Mouse (Mus musculus) gastrocnemius, adult 2 months (tissue): ENCODE results near the gene Gas2l1. TPM values are rescaled to one million over a fixed set of nuclear protein-coding genes. Genes with fewer than 3 reads are reported as not detected.

ENCODE experiments used
- DNase-seq: peaks from one replicate; pipeline ENCODE4 v3.0.0; 2022
- H3K27ac ChIP-seq: fragments of 200-600 bp; 2 replicates; pipeline ENCODE4 v1.8.1; 2022; ENCODE audit warnings: mild to moderate bottlenecking
- H3K4me3 ChIP-seq: fragments of 200-600 bp; 2 replicates; pipeline ENCODE4 v1.8.1; 2022; ENCODE audit warnings: mild to moderate bottlenecking, moderate library complexity
- CTCF ChIP-seq: fragments of 200-600 bp; IDR thresholded peaks from 2 replicates; pipeline ENCODE4 v1.8.1; 2022; ENCODE audit warnings: antibody characterized with exemption, mild to moderate bottlenecking, moderate library complexity
- intact Hi-C: fragments of 180-260 bp; cut with DNase I; formaldehyde crosslinking; loops from one replicate; pipeline ENCODE4 v1.15.1; 2025
- total RNA-seq, 2 experiments: library from RNA; stranded (reverse); gene quantifications; 2 replicates each; pipeline ENCODE4 v1.2.3; 2021

Gene Gas2l1
- total RNA-seq, 2 experiments from 2014 or later = 3.6 to 5.0 TPM

DNA sequence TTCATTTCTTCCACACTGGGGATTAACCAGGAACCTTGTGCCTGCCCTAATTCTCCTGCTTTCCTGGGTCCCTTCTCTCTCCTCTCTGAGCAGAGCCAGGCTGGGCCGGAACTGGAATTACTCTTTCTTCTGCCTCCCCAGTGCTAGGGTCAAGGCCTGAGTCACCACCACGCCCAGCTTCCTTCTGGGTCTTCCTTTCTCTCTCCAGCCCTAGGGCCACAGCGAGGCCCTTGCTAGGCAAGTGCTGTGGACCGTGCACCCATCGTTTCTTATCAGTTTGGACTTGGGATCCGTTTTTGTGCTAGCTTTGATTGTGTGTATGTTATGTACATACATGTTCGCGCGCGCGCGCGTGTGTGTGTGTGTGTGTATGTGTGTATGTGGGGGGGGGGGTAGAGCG lies 11.0 kb downstream of the Gas2l1 start:
- TF ChIP-seq CTCF = no peak
- DNase-seq = no peak
- H3K4me3 ChIP-seq = no peak overlapping the region
- no peak overlapping the region for H3K27ac ChIP-seq
- intact Hi-C loops = no loop called here

DNA sequence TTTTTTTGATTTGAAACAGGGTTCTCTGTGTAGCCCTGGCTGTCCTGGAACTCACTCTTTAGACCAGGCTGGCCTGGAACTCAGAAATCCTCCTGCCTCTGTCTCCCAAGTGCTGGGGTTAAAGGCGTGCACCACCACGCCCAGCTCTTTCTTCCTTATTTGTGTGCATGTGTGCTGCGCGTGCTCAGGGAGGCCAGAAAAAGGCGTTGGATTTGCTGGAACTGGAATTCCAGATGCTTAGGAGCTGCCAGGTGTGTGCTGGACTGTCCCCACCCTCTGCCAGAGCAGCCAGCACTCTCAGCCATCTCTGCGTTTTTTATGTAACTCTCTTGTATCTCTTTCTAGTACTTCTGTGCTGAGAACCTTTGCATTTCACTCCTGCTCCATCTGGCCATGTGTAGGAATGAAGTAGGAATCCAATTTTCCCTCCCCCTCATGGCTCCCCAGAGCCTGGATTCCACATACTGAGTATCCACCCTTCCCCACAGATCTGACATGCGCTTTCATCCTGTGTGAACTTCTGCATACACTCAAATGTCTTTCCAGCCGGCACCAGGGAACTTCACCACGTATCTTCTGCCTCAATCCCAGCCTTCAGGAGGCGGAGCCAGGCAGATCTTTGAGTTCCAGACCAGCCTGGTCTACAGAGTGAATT lies 12.8 kb downstream of the Gas2l1 start:
- intact Hi-C loops = no loop called here
- Histone ChIP-seq H3K27ac (no peak overlapping the region), H3K4me3 (no peak overlapping the region)
- no peak for TF ChIP-seq CTCF
- no peak for DNase-seq

DNA sequence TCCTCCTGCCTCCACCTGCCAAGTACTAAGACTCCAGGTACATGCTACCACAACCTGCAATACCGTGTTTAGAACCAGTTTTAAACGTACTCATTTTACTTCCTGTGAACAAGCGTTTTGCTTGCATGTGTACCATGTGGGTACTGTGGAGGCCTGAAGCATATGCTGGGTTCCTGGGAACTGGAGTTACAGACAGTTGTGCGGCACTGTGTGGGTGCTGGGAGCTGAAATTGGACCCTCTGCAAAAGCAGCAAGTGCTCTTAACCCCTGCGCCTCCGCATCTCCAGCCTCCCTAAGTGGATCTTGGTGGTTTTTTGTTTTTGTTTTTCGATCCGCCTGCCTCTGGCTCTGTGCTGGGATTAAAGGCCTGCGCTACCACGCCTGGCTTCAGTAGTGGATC lies 13.5 kb downstream of the Gas2l1 start:
- no peak overlapping the region for H3K27ac ChIP-seq
- TF ChIP-seq CTCF = no peak
- DNase-seq = no peak
- intact Hi-C loops = no loop called here
- no peak overlapping the region for H3K4me3 ChIP-seq

DNA sequence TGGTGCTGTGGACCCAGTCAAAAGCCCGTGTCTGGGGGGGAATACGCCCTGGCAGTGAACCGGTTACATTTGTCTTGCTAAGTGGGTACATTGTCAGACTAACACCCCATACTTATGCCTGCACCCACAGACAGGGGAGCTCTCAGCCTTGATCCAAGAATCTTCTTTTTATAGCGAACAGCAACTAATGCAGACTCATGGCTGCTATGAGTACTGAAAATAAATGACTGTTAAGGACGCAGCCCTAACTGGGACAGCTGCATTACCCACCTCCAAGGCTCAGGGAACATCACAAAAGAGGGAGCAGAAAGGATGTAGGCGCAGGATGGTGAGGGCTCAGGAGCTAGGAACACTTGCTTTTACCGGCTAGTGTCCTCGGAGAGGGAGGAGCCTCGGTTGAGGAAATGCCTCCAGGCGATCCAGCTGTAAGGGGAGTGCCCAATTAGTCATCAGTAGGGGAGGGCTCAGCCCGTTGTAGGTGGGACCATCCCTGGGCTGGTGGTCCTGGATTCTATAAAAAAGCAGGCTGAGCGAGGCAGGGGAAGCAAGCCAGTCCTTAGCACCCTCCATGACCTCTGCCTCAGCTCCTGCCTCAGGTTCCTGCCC lies 18.7 kb downstream of the Gas2l1 start:
- no peak overlapping the region for H3K4me3 ChIP-seq
- no peak for DNase-seq
- H3K27ac ChIP-seq = no peak overlapping the region
- intact Hi-C loops = no loop called here
- no peak for TF ChIP-seq CTCF

DNA sequence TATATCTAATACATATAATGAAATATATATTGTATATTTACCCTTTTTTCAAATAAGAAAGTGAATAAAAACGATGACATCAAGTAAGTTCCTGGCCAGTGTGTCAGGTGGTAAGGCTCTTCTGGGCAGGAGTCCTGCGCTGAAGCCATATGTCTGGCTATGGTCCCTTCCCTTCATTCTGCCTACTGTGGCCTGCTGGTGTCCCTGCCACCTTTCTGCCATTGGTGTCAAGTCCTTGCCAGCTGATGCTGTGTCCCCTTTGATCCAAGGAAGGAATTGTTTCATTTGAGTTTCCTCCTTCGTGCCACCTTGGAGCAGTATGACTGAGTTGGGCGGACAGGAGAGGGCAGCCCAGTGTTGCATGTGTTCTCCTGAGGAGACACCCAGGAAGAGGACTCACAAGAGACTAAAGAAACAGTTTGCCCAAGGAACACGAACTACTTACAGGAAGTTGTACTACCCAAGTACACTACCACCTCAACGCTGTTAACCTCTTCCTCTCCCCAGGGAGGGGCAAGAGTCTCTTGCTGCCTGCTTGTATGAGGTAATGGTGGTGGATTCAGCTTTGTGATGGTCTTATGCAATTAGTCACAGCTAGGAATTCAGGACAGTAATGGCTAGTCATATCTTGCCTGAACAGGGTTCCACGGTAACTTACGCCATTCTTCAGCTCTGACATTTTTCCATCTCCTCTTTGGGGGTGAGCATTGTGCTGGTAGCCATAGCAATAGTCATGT lies 22.3 kb downstream of the Gas2l1 start:
- no peak for TF ChIP-seq CTCF
- no peak overlapping the region for H3K4me3 ChIP-seq
- no peak overlapping the region for H3K27ac ChIP-seq
- no peak for DNase-seq
- intact Hi-C loops = no loop called here

DNA sequence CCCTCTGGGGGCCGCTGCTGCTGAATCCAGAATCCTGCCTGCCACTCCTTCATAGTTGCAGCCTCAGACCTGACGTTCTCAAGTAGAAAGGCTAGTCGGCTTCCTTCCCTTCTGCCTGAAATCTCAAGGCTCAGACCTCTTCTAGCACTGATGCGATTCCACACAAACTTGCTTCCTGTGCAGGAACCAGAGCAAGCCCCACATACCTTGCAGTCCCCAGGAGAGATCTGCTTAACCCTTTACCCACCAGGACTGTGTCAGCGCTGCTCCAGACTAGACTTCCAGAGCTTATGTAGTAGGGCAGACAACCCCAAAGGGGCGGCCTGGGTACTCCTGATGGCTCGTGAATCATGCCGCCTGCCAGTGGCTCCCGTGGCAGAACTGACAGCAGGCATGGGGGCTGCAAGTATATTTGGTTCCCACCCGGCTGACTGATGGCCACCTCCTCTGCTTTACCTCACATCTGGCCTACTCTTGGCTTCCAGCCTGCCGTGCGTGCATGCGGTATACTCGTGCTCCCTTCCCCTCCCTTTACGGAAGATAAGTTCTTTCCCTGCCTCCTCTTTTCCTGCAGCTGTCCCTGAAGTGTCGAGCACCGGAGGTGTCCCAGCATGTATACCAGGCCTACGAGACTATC lies 23.9 kb downstream of the Gas2l1 start:
- intact Hi-C loops = loop anchor here (2.0 kb wide), 1 partner anchor 20 kb away; no protein-coding TSS in a partner anchor
- no peak overlapping the region for H3K4me3 ChIP-seq
- DNase-seq = no peak
- no peak for TF ChIP-seq CTCF
- no peak overlapping the region for H3K27ac ChIP-seq

DNA sequence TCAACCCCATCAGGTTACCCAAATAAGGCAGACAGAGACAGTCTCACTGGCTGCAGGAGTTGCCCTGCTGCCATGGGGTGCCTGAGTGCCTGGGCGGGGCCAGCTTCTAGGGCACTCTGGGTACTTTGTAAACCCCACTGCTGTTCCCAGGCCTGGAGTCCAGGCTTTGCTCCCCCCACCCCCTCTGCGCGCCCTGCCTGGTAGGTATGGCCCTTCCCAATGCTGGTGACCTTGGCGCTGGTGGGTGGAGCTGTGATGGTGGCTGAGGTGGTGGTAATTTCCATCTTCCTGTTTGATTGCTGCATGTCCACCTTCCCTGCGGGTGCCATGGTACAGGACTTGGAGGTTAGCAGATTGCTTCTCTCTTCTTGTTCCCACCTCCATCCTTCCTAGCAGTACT lies 24.5 kb downstream of the Gas2l1 start:
- TF ChIP-seq CTCF = no peak
- Histone ChIP-seq H3K4me3 (no peak overlapping the region), H3K27ac (no peak overlapping the region)
- intact Hi-C loops = loop anchor here (2.0 kb wide), 1 partner anchor 20 kb away; no protein-coding TSS in a partner anchor
- DNase-seq = no peak

DNA sequence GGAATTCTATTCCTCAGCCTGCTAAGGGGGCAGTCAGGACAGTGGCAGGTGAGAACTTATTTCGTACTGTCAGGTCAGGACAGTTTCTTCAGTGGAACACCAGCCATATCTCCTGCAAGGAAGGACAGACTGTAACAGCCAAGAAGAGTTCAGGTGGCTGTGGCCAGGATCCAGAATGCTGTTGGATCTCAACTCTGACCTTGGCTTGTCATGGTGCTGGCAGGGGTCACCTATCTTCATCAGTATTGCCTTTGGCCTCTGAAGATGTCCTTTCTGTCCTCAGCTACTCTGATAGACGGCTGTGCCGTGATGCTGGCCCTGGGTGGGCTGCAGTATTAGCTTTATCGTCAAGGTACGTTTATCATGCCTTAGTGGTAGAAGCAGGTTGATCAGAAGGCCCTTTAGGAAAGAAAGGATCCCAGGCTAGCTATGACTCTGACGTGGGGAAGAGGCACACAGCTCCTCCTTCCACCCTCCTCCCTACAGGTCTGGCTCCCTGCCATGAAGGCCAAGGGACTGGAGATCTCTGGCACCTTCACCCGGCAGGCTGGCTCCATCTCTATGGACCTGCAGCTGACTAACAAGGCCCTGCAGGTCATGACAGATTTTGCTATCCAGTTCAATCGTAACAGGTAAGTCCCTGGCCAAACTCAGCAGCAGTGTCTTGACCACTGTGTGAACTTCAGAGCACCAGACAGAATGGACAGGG lies 27.8 kb downstream of the Gas2l1 start:
- no peak overlapping the region for H3K27ac ChIP-seq
- intact Hi-C loops = no loop called here
- TF ChIP-seq CTCF = no peak
- no peak overlapping the region for H3K4me3 ChIP-seq
- DNase-seq = peak; percentile 85

DNA sequence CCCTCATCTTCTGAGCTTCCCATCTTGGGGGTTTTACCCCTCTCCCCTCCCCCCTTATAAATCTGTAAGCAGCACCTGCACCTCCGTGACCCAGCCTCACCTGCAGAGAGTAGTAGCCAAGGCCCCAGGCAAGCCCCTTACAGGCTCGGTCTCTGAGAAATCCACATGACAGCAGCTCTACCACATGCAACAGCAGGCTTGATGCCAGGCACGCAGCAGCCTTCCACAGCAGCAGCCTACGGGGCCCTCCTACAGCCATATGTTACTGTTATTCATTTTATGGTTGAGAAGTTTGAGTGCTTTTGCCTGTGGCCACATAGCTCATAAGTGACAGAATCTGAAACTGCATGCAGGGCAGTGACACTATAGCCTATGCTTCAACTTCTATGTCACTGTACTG lies 29.7 kb downstream of the Gas2l1 start:
- intact Hi-C loops = no loop called here
- TF ChIP-seq CTCF = no peak

DNA sequence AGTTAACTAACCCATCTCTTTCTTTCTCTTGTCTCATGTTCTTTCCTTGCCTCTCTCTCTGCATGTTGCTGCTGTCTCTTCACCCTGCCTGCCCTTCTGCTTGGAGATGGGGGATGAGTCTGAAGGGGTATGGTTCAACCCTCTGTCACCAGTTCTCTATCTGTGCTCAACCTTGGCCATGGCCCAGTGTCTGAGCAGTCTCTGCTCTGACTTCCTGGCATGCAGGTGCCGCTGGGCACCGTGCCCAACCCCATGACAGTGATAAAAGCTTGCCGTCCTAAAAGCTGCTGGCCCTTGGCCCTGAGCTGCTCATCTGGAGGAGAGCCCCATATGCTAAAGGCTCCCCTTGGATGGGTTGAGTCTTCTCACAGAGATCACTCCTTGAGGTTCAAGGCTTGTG lies 32.0 kb downstream of the Gas2l1 start:
- Histone ChIP-seq H3K27ac (no peak overlapping the region), H3K4me3 (no peak overlapping the region)
- TF ChIP-seq CTCF = no peak
- DNase-seq = peak; percentile 80
- intact Hi-C loops = no loop called here

More for the DNA sequence above, 29.7 kb downstream of the Gas2l1 start:
- Histone ChIP-seq H3K27ac (no peak overlapping the region), H3K4me3 (no peak overlapping the region)
- DNase-seq = no peak

DNA sequence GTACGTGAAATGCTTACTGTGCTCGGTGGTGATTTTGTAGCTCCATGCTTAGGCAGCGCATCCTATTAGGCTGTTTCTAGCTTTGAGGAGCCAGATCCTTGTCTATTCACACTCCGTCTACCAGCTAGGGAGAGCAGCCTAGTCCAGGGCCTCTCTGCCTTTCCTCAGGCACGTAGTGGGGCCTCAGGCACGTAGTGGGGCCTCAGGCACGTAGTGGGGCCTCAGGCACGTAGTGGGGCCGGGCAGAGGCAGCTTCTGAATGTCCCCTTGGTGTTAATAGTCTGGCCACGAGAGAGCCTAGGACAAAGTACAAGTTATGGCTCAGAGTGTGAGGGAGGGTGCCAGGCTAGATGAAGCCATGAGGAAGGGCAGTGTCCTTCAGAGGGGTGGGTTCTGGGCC lies 32.4 kb downstream of the Gas2l1 start:
- Histone ChIP-seq H3K27ac (no peak overlapping the region), H3K4me3 (no peak overlapping the region)
- intact Hi-C loops = no loop called here
- no peak for TF ChIP-seq CTCF
- no peak for DNase-seq

DNA sequence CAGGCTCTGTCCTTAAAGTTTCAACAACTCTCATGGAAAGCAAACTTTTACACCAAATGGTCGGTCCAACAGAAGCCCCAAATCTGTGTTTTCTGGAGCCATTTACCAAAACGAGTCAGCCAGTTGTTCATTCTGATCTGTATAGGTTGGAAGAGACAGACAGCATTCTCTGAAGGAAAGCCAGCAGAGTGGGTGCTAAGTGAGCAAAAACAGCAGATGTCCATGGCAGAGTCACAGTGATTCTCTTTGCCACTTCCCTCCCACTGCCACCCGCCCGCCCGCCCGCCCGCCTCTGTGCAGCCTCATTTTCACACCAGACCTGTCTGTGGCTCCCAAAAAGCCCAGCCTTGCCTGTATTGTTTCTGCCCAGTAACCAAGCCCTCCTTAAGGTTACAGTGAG lies 36.9 kb downstream of the Gas2l1 start:
- Histone ChIP-seq H3K27ac (no peak overlapping the region), H3K4me3 (no peak overlapping the region)
- TF ChIP-seq CTCF = no peak
- intact Hi-C loops = no loop called here
- no peak for DNase-seq
